Mouse (Mus musculus): Measurements from ENCODE around the gene Ap1g2.

Gene Ap1g2

GRCm38 (mm10) chr14:55091209-55091865 is 15.1 kb downstream of the Ap1g2 start:
- ATAC-seq (ENCODE audit: insufficient number of reproducible peaks, low FRiP score, low TSS enrichment): no peak

- no peak for ATAC-seq (ENCODE audit: insufficient number of reproducible peaks, low FRiP score, low TSS enrichment)
These were observed 17.0 kb downstream of the Ap1g2 start for GRCm38 (mm10) chr14:55089199-55089947.

GRCm38 (mm10) chr14:55086009-55086514 is 20.3 kb downstream of the Ap1g2 start:
- ATAC-seq (ENCODE audit: insufficient number of reproducible peaks, low FRiP score, low TSS enrichment): no peak

- ATAC-seq (ENCODE audit: insufficient number of reproducible peaks, low FRiP score, low TSS enrichment): no peak
These were observed 20.9 kb downstream of the Ap1g2 start for GRCm38 (mm10) chr14:55085324-55086008.

- no peak for ATAC-seq (ENCODE audit: insufficient number of reproducible peaks, low FRiP score, low TSS enrichment)
These were observed 22.9 kb downstream of the Ap1g2 start for GRCm38 (mm10) chr14:55083481-55083880.

GRCm38 (mm10) chr14:55081105-55081504 is 25.3 kb downstream of the Ap1g2 start:
- no peak for ATAC-seq (ENCODE audit: insufficient number of reproducible peaks, low FRiP score, low TSS enrichment)

- peak; percentile 41; the same call in 1 of the 2 replicates for ATAC-seq (ENCODE audit: insufficient number of reproducible peaks, low FRiP score, low TSS enrichment)
These were observed 27.0 kb downstream of the Ap1g2 start for GRCm38 (mm10) chr14:55079214-55079970.

GRCm38 (mm10) chr14:55078366-55078989 is 27.9 kb downstream of the Ap1g2 start:
- ATAC-seq (ENCODE audit: insufficient number of reproducible peaks, low FRiP score, low TSS enrichment): 0 out of 2 replicates have a peak, but pooled peaks have one; percentile 3

GRCm38 (mm10) chr14:55077481-55078365 is 28.7 kb downstream of the Ap1g2 start:
- no peak for ATAC-seq (ENCODE audit: insufficient number of reproducible peaks, low FRiP score, low TSS enrichment)

- no peak for ATAC-seq (ENCODE audit: insufficient number of reproducible peaks, low FRiP score, low TSS enrichment)
These were observed 29.4 kb downstream of the Ap1g2 start for GRCm38 (mm10) chr14:55076956-55077355.

GRCm38 (mm10) chr14:55076224-55076623 is 30.2 kb downstream of the Ap1g2 start:
- no peak for ATAC-seq (ENCODE audit: insufficient number of reproducible peaks, low FRiP score, low TSS enrichment)

- ATAC-seq (ENCODE audit: insufficient number of reproducible peaks, low FRiP score, low TSS enrichment): no peak
These were observed 32.0 kb downstream of the Ap1g2 start for GRCm38 (mm10) chr14:55074416-55074815.

GRCm38 (mm10) chr14:55071756-55072155 is 34.6 kb downstream of the Ap1g2 start:
- ATAC-seq (ENCODE audit: insufficient number of reproducible peaks, low FRiP score, low TSS enrichment): no peak

GRCm38 (mm10) chr14:55066042-55066441 is 40.4 kb downstream of the Ap1g2 start:
- ATAC-seq (ENCODE audit: insufficient number of reproducible peaks, low FRiP score, low TSS enrichment): no peak

- ATAC-seq (ENCODE audit: insufficient number of reproducible peaks, low FRiP score, low TSS enrichment): no peak
These were observed 41.0 kb downstream of the Ap1g2 start for GRCm38 (mm10) chr14:55065391-55065790.

- peak; percentile 37; the same call in 1 of the 2 replicates for ATAC-seq (ENCODE audit: insufficient number of reproducible peaks, low FRiP score, low TSS enrichment)
These were observed 41.7 kb downstream of the Ap1g2 start for GRCm38 (mm10) chr14:55064481-55065370.

GRCm38 (mm10) chr14:55063581-55064381 is 42.6 kb downstream of the Ap1g2 start:
- ATAC-seq (ENCODE audit: insufficient number of reproducible peaks, low FRiP score, low TSS enrichment): 0 out of 2 replicates have a peak, but pooled peaks have one; percentile 2
